Mouse (Mus musculus): ENCODE data around the gene Sel1l.

- TF ChIP-seq POLR2A (IDR thresholded peaks at IDR 0.05; ENCODE audit: control insufficient read depth, low read depth, low read length): no peak
- no peak for TF ChIP-seq CTCF (IDR thresholded peaks at IDR 0.05; ENCODE audit: control insufficient read depth, insufficient read depth, insufficient replicate concordance, low read depth, low read length)
These were observed 52.2 kb downstream of the Sel1l start for GRCm38 (mm10) chr12:91796774-91797173.

Measured in testis, adult 2 months (tissue).